Mouse (Mus musculus): ENCODE measurements at regions not wholly inside any gene's neighbourhood (a gene's known extent, or its start where the extent isn't known, plus 50 kb on each side); places are given as distances from the start of the nearest gene placed in this dataset.

- Histone ChIP-seq H3K4me1 (replicated peaks; ENCODE audit: control insufficient read depth, insufficient read depth, low read length) (no peaks in the 10 kb centered on the region), H3K9ac (ENCODE audit: low read depth, low read length) (no peak overlapping the region), H3K27ac (ENCODE audit: low read depth, low read length) (no peak overlapping the region), H3K9me3 (ENCODE audit: control insufficient read depth, low read length) (no peaks in the 10 kb centered on the region), H3K4me2 (no peak overlapping the region), H3K4me3 (ENCODE audit: low read depth, low read length) (no peak overlapping the region), H3K36me3 (ENCODE audit: control insufficient read depth, insufficient read depth, low read length) (no peaks in the 10 kb centered on the region), H3K27me3 (replicated peaks; ENCODE audit: control insufficient read depth, insufficient read depth, low read length) (no peaks in the 10 kb centered on the region)
- DNase-seq (ENCODE audit: low spot score): no peak
- peak; percentile 60 for ATAC-seq (replicated peaks; ENCODE audit: low FRiP score)
- 67% methylated on average over 3 of the region's 3 CpGs for WGBS
Observed at GRCm38 (mm10) chr12:107539683-107540082, 51.3 kb downstream of the 3110018I06Rik start.

- Histone ChIP-seq H3K4me2 (no peak overlapping the region), H3K27ac (ENCODE audit: low read depth, low read length) (no peak overlapping the region), H3K9me3 (ENCODE audit: control insufficient read depth, low read length) (no peaks in the 10 kb centered on the region), H3K27me3 (replicated peaks; ENCODE audit: control insufficient read depth, insufficient read depth, low read length) (no peaks in the 10 kb centered on the region), H3K4me1 (replicated peaks; ENCODE audit: control insufficient read depth, insufficient read depth, low read length) (no peaks in the 10 kb centered on the region), H3K9ac (ENCODE audit: low read depth, low read length) (no peak overlapping the region), H3K36me3 (ENCODE audit: control insufficient read depth, insufficient read depth, low read length) (no peaks in the 10 kb centered on the region), H3K4me3 (ENCODE audit: low read depth, low read length) (no peak overlapping the region)
- ATAC-seq (replicated peaks; ENCODE audit: low FRiP score) (no peak), DNase-seq (ENCODE audit: low spot score) (no peak)
- 63% methylated on average over 5 of the region's 5 CpGs for WGBS
Observed at GRCm38 (mm10) chr12:107541196-107541595, 52.8 kb downstream of the 3110018I06Rik start.

- no peaks in the 10 kb centered on the region for H3K9me3 ChIP-seq (ENCODE audit: control insufficient read depth, low read length)
- DNase-seq (ENCODE audit: low spot score) (no peak), ATAC-seq (replicated peaks; ENCODE audit: low FRiP score) (no peak)
- no peak overlapping the region for H3K27ac ChIP-seq (ENCODE audit: low read depth, low read length)
- H3K4me1 ChIP-seq (replicated peaks; ENCODE audit: control insufficient read depth, insufficient read depth, low read length): no peaks in the 10 kb centered on the region
- H3K4me3 ChIP-seq (ENCODE audit: low read depth, low read length): no peak overlapping the region
- H3K27me3 ChIP-seq (replicated peaks; ENCODE audit: control insufficient read depth, insufficient read depth, low read length): no peaks in the 10 kb centered on the region
- no peak overlapping the region for H3K9ac ChIP-seq (ENCODE audit: low read depth, low read length)
- H3K4me2 ChIP-seq: no peak overlapping the region
- WGBS: 74% methylated on average over 5 of the region's 5 CpGs
- no peaks in the 10 kb centered on the region for H3K36me3 ChIP-seq (ENCODE audit: control insufficient read depth, insufficient read depth, low read length)
Observed at GRCm38 (mm10) chr12:107547194-107547885, 58.9 kb downstream of the 3110018I06Rik start.

- Histone ChIP-seq H3K4me1 (replicated peaks; ENCODE audit: control insufficient read depth, insufficient read depth, low read length) (no peaks in the 10 kb centered on the region), H3K27me3 (replicated peaks; ENCODE audit: control insufficient read depth, insufficient read depth, low read length) (no peaks in the 10 kb centered on the region), H3K4me2 (no peak overlapping the region), H3K4me3 (ENCODE audit: low read depth, low read length) (no peak overlapping the region), H3K27ac (ENCODE audit: low read depth, low read length) (no peak overlapping the region), H3K36me3 (ENCODE audit: control insufficient read depth, insufficient read depth, low read length) (no peaks in the 10 kb centered on the region), H3K9ac (ENCODE audit: low read depth, low read length) (no peak overlapping the region), H3K9me3 (ENCODE audit: control insufficient read depth, low read length) (no peaks in the 10 kb centered on the region)
- 79% methylated on average over 3 of the region's 3 CpGs for WGBS
- DNase-seq (ENCODE audit: low spot score) (no peak), ATAC-seq (replicated peaks; ENCODE audit: low FRiP score) (no peak)
Observed at GRCm38 (mm10) chr12:107547886-107548448, 59.5 kb downstream of the 3110018I06Rik start.

GRCm38 (mm10) chr12:107549452-107550296, 61.2 kb downstream of the 3110018I06Rik start:
- Histone ChIP-seq H3K36me3 (ENCODE audit: control insufficient read depth, insufficient read depth, low read length) (no peaks in the 10 kb centered on the region), H3K9me3 (ENCODE audit: control insufficient read depth, low read length) (no peaks in the 10 kb centered on the region), H3K27ac (ENCODE audit: low read depth, low read length) (no peak overlapping the region), H3K4me3 (ENCODE audit: low read depth, low read length) (no peak overlapping the region), H3K4me1 (replicated peaks; ENCODE audit: control insufficient read depth, insufficient read depth, low read length) (no peaks in the 10 kb centered on the region), H3K9ac (ENCODE audit: low read depth, low read length) (no peak overlapping the region), H3K27me3 (replicated peaks; ENCODE audit: control insufficient read depth, insufficient read depth, low read length) (no peaks in the 10 kb centered on the region), H3K4me2 (no peak overlapping the region)
- DNase-seq (ENCODE audit: low spot score) (no peak), ATAC-seq (replicated peaks; ENCODE audit: low FRiP score) (peak; percentile 82)
- 73% methylated on average over 25 of the region's 25 CpGs for WGBS

- ATAC-seq (replicated peaks; ENCODE audit: low FRiP score) (no peak), DNase-seq (ENCODE audit: low spot score) (no peak)
- Histone ChIP-seq H3K36me3 (ENCODE audit: control insufficient read depth, insufficient read depth, low read length) (no peaks in the 10 kb centered on the region), H3K9me3 (ENCODE audit: control insufficient read depth, low read length) (no peaks in the 10 kb centered on the region), H3K4me1 (replicated peaks; ENCODE audit: control insufficient read depth, insufficient read depth, low read length) (no peaks in the 10 kb centered on the region), H3K27ac (ENCODE audit: low read depth, low read length) (no peak overlapping the region), H3K9ac (ENCODE audit: low read depth, low read length) (no peak overlapping the region), H3K4me3 (ENCODE audit: low read depth, low read length) (no peak overlapping the region), H3K27me3 (replicated peaks; ENCODE audit: control insufficient read depth, insufficient read depth, low read length) (no peaks in the 10 kb centered on the region), H3K4me2 (no peak overlapping the region)
- WGBS: 78% methylated on average over 4 of the region's 4 CpGs
Observed at GRCm38 (mm10) chr12:107559191-107559590, 70.8 kb downstream of the 3110018I06Rik start.

- Histone ChIP-seq H3K27me3 (replicated peaks; ENCODE audit: control insufficient read depth, insufficient read depth, low read length) (no peaks in the 10 kb centered on the region), H3K9ac (ENCODE audit: low read depth, low read length) (no peak overlapping the region), H3K4me3 (ENCODE audit: low read depth, low read length) (no peak overlapping the region), H3K36me3 (ENCODE audit: control insufficient read depth, insufficient read depth, low read length) (no peaks in the 10 kb centered on the region), H3K4me2 (no peak overlapping the region), H3K9me3 (ENCODE audit: control insufficient read depth, low read length) (no peaks in the 10 kb centered on the region), H3K27ac (ENCODE audit: low read depth, low read length) (no peak overlapping the region), H3K4me1 (replicated peaks; ENCODE audit: control insufficient read depth, insufficient read depth, low read length) (no peaks in the 10 kb centered on the region)
- ATAC-seq (replicated peaks; ENCODE audit: low FRiP score) (no peak), DNase-seq (ENCODE audit: low spot score) (no peak)
Observed at GRCm38 (mm10) chr12:107560100-107560499, 71.7 kb downstream of the 3110018I06Rik start.

- H3K27me3 ChIP-seq (replicated peaks; ENCODE audit: control insufficient read depth, insufficient read depth, low read length): no peaks in the 10 kb centered on the region
- H3K27ac ChIP-seq (ENCODE audit: low read depth, low read length): no peak overlapping the region
- WGBS: 81% methylated on average over 4 of the region's 4 CpGs
- no peak overlapping the region for H3K9ac ChIP-seq (ENCODE audit: low read depth, low read length)
- DNase-seq (ENCODE audit: low spot score) (no peak), ATAC-seq (replicated peaks; ENCODE audit: low FRiP score) (no peak)
- no peaks in the 10 kb centered on the region for H3K9me3 ChIP-seq (ENCODE audit: control insufficient read depth, low read length)
- no peaks in the 10 kb centered on the region for H3K4me1 ChIP-seq (replicated peaks; ENCODE audit: control insufficient read depth, insufficient read depth, low read length)
- no peaks in the 10 kb centered on the region for H3K36me3 ChIP-seq (ENCODE audit: control insufficient read depth, insufficient read depth, low read length)
- H3K4me3 ChIP-seq (ENCODE audit: low read depth, low read length): no peak overlapping the region
- H3K4me2 ChIP-seq: no peak overlapping the region
Observed at GRCm38 (mm10) chr12:107572586-107572985, 84.2 kb downstream of the 3110018I06Rik start.

All from liver, embryonic 11.5 days (tissue).